ENCODE assay signal across 1 mouse cellular context in the genomic region with DNA sequence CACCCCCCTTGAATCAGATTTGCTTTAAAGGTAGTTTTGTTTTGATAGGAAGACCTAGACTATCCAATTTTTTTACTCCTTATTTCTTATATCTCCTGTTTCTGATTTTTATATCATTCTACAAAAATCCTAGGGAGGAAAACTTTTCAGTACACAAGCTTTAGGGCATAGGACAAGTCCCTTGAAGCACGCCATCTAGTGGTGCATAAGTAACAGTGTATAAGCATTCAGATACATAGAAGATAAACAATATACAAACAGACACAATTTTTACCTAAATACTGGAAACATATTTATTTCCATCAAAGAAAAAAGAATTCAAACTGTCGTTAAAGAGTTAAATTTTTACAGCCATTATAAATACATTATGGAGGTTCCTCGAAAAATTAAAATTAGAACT.
TF ChIP-seq lines count a peak whose summit lies in the region.

No protein-coding gene starts in this region.

TF ChIP-seq in MEL, 35 proteins besides CTCF, POLR2A, EP300 and RAD21 (continued from another document):
- TF ChIP-seq SMC3 (IDR thresholded peaks at IDR 0.05; ENCODE audit: low read depth, low read length) = peak; percentile 80
